Mouse (Mus musculus): ENCODE data around the gene Eps8l1. TPM values are rescaled to one million over a fixed set of nuclear protein-coding genes. Genes with fewer than 3 reads are reported as not detected.
A peak's percentile ranks its signal among the peaks of the same experiment; 100 is the strongest.

Gene Eps8l1
- polyA plus RNA-seq, 1 experiment from 2014 or later: 4.2 TPM

GRCm38 (mm10) chr7:4501558-4502397 is 41.3 kb downstream of the Eps8l1 start, which contains the start of gene Ppp1r12c:
Ppp1r12c (minus strand) TSS chr7:4501680.
- Histone ChIP-seq H3K27me3 (replicated peaks) (no peaks in the 10 kb centered on the region), H3K4me3 (peak within 1 kb of the TSS; percentile 90), H3K9ac (peak within 1 kb of the TSS; percentile 98), H3K36me3 (peaks cover 19% of the 10 kb centered on the region), H3K27ac (replicated peaks) (peak within 1 kb of the TSS; percentile 85), H3K4me2 (peak within 1 kb of the TSS; percentile 94), H3K9me3 (no peaks in the 10 kb centered on the region), H3K4me1 (peaks cover 60% of the 10 kb centered on the region)
- WGBS: under 1% methylated on average over 62 of the region's 62 CpGs
- ATAC-seq (ENCODE audit: extremely low read depth, insufficient number of reproducible peaks, low FRiP score, low TSS enrichment): peak; percentile 88

GRCm38 (mm10) chr7:4502421-4503090 is 42.1 kb downstream of the Eps8l1 start:
- Histone ChIP-seq H3K27me3 (replicated peaks) (no peaks in the 10 kb centered on the region), H3K4me2 (peak overlapping the region; percentile 94), H3K4me1 (peaks cover 54% of the 10 kb centered on the region), H3K9ac (peak overlapping the region; percentile 98), H3K4me3 (peak overlapping the region; percentile 90), H3K27ac (replicated peaks) (peak overlapping the region; percentile 85), H3K9me3 (no peaks in the 10 kb centered on the region), H3K36me3 (peaks cover 14% of the 10 kb centered on the region)
- no peak for ATAC-seq (ENCODE audit: extremely low read depth, insufficient number of reproducible peaks, low FRiP score, low TSS enrichment)
- 7% methylated on average over 14 of the region's 14 CpGs for WGBS

GRCm38 (mm10) chr7:4503100-4503499 is 42.6 kb downstream of the Eps8l1 start:
- Histone ChIP-seq H3K36me3 (peaks cover 14% of the 10 kb centered on the region), H3K4me1 (peaks cover 48% of the 10 kb centered on the region), H3K27ac (replicated peaks) (peak overlapping the region; percentile 85; the same call in 1 of the 2 replicates), H3K9ac (no peak overlapping the region), H3K9me3 (no peaks in the 10 kb centered on the region), H3K4me2 (peak overlapping the region; percentile 94; the same call in 1 of the 2 replicates), H3K4me3 (no peak overlapping the region), H3K27me3 (replicated peaks) (no peaks in the 10 kb centered on the region)
- ATAC-seq (ENCODE audit: extremely low read depth, insufficient number of reproducible peaks, low FRiP score, low TSS enrichment): no peak
- 71% methylated on average over 4 of the region's 4 CpGs for WGBS

GRCm38 (mm10) chr7:4503858-4504257 is 43.4 kb downstream of the Eps8l1 start:
- Histone ChIP-seq H3K4me2 (no peak overlapping the region), H3K9ac (no peak overlapping the region), H3K27me3 (replicated peaks) (no peaks in the 10 kb centered on the region), H3K27ac (replicated peaks) (peak overlapping the region; percentile 58), H3K36me3 (peaks cover 16% of the 10 kb centered on the region), H3K9me3 (no peaks in the 10 kb centered on the region), H3K4me1 (peaks cover 48% of the 10 kb centered on the region), H3K4me3 (no peak overlapping the region)
- 73% methylated on average over 5 of the region's 5 CpGs for WGBS
- ATAC-seq (ENCODE audit: extremely low read depth, insufficient number of reproducible peaks, low FRiP score, low TSS enrichment): no peak

- Histone ChIP-seq H3K4me3 (no peak overlapping the region), H3K36me3 (peaks cover 20% of the 10 kb centered on the region), H3K27me3 (replicated peaks) (no peaks in the 10 kb centered on the region), H3K27ac (replicated peaks) (peak overlapping the region; percentile 58), H3K4me1 (peaks cover 47% of the 10 kb centered on the region), H3K4me2 (no peak overlapping the region), H3K9me3 (no peaks in the 10 kb centered on the region), H3K9ac (no peak overlapping the region)
- 41% methylated on average over 11 of the region's 11 CpGs for WGBS
- no peak for ATAC-seq (ENCODE audit: extremely low read depth, insufficient number of reproducible peaks, low FRiP score, low TSS enrichment)
Measured at GRCm38 (mm10) chr7:4504646-4505435, 44.4 kb downstream of the Eps8l1 start.

GRCm38 (mm10) chr7:4507220-4507619 is 46.7 kb downstream of the Eps8l1 start:
- Histone ChIP-seq H3K27me3 (replicated peaks) (no peaks in the 10 kb centered on the region), H3K9ac (no peak overlapping the region), H3K4me1 (peaks cover 57% of the 10 kb centered on the region), H3K27ac (replicated peaks) (no peak overlapping the region), H3K4me3 (no peak overlapping the region), H3K36me3 (peaks cover 20% of the 10 kb centered on the region), H3K9me3 (no peaks in the 10 kb centered on the region), H3K4me2 (peak overlapping the region; percentile 11; the same call in 1 of the 2 replicates)
- no peak for ATAC-seq (ENCODE audit: extremely low read depth, insufficient number of reproducible peaks, low FRiP score, low TSS enrichment)
- 52% methylated on average over 3 of the region's 4 CpGs for WGBS

- peak overlapping the region; percentile 28; the same call in 1 of the 2 replicates for H3K27ac ChIP-seq (replicated peaks)
- WGBS: 79% methylated on average over 24 of the region's 32 CpGs
- peak overlapping the region; percentile 37; the same call in 1 of the 2 replicates for H3K4me3 ChIP-seq
- H3K27me3 ChIP-seq (replicated peaks): no peaks in the 10 kb centered on the region
- H3K36me3 ChIP-seq: peaks cover 20% of the 10 kb centered on the region
- H3K4me2 ChIP-seq: peak overlapping the region; percentile 63; the same call in 1 of the 2 replicates
- H3K4me1 ChIP-seq: peaks cover 59% of the 10 kb centered on the region
- ATAC-seq (ENCODE audit: extremely low read depth, insufficient number of reproducible peaks, low FRiP score, low TSS enrichment): no peak
- no peaks in the 10 kb centered on the region for H3K9me3 ChIP-seq
- H3K9ac ChIP-seq: peak overlapping the region; percentile 71; the same call in 1 of the 2 replicates
Measured at GRCm38 (mm10) chr7:4508062-4508738, 47.7 kb downstream of the Eps8l1 start.

- H3K27me3 ChIP-seq (replicated peaks): no peaks in the 10 kb centered on the region
- no peak for ATAC-seq (ENCODE audit: extremely low read depth, insufficient number of reproducible peaks, low FRiP score, low TSS enrichment)
- H3K9me3 ChIP-seq: no peaks in the 10 kb centered on the region
- H3K36me3 ChIP-seq: peaks cover 20% of the 10 kb centered on the region
- H3K4me3 ChIP-seq: peak overlapping the region; percentile 37; the same call in 1 of the 2 replicates
- 75% methylated on average over 8 of the region's 8 CpGs for WGBS
- peaks cover 64% of the 10 kb centered on the region for H3K4me1 ChIP-seq
- peak overlapping the region; percentile 63 for H3K4me2 ChIP-seq
- peak overlapping the region; percentile 86; the same call in 1 of the 2 replicates for H3K27ac ChIP-seq (replicated peaks)
- H3K9ac ChIP-seq: peak overlapping the region; percentile 71; the same call in 1 of the 2 replicates
Measured at GRCm38 (mm10) chr7:4508739-4509116, 48.3 kb downstream of the Eps8l1 start.

GRCm38 (mm10) chr7:4509863-4510608 is 49.6 kb downstream of the Eps8l1 start:
- ATAC-seq (ENCODE audit: extremely low read depth, insufficient number of reproducible peaks, low FRiP score, low TSS enrichment): peak; percentile 72; the same call in 1 of the 2 replicates
- H3K9ac ChIP-seq: peak overlapping the region; percentile 73
- H3K27me3 ChIP-seq (replicated peaks): no peaks in the 10 kb centered on the region
- H3K27ac ChIP-seq (replicated peaks): peak overlapping the region; percentile 86
- WGBS: 9% methylated on average over 24 of the region's 24 CpGs
- H3K36me3 ChIP-seq: peaks cover 15% of the 10 kb centered on the region
- H3K4me2 ChIP-seq: peak overlapping the region; percentile 63
- H3K4me1 ChIP-seq: peaks cover 68% of the 10 kb centered on the region
- H3K4me3 ChIP-seq: peak overlapping the region; percentile 38
- H3K9me3 ChIP-seq: no peaks in the 10 kb centered on the region

Measured in heart, embryonic 13.5 days (tissue).